Mouse (Mus musculus) lung, embryonic 15.5 days (tissue): ENCODE measurements at regions not wholly inside any gene's neighbourhood (a gene's known extent, or its start where the extent isn't known, plus 50 kb on each side); places are given as distances from the start of the nearest gene placed in this dataset.

Experiments used
- ATAC-seq: fragments of 200-750 bp; cut with Nextera tagmentation; 2 replicates; pipeline ENCODE4 v1.8.0; 2017; ENCODE audit warnings: moderate number of reproducible peaks, borderline replicate concordance; ENCODE audit not compliant: low FRiP score, low TSS enrichment; ENCODE audit errors: extremely low read depth
- H3K27ac ChIP-seq: fragments of 300-500 bp; sonication (generic); 2 replicates; pipeline ENCODE4 v1.5.1; 2015; ENCODE audit warnings: moderate library complexity, mild to moderate bottlenecking, inconsistent platforms
- H3K27me3 ChIP-seq: fragments of 300-500 bp; sonication (generic); 2 replicates; pipeline ENCODE4 v1.6.1; 2015; ENCODE audit warnings: inconsistent platforms
- H3K36me3 ChIP-seq: fragments of 300-500 bp; sonication (generic); 2 replicates; pipeline ENCODE4 v1.6.1; 2015; ENCODE audit warnings: inconsistent platforms
- H3K4me1 ChIP-seq: fragments of 300-500 bp; sonication (generic); 2 replicates; pipeline ENCODE4 v1.6.1; 2015; ENCODE audit warnings: inconsistent platforms
- H3K4me2 ChIP-seq: fragments of 300-500 bp; sonication (generic); 2 replicates; pipeline ENCODE4 v1.6.1; 2015; ENCODE audit warnings: inconsistent platforms, mild to moderate bottlenecking, moderate library complexity
- H3K4me3 ChIP-seq: fragments of 300-500 bp; sonication (generic); 2 replicates; pipeline ENCODE4 v1.5.1; 2015; ENCODE audit warnings: mild to moderate bottlenecking, inconsistent platforms
- H3K9ac ChIP-seq: fragments of 300-500 bp; sonication (generic); 2 replicates; pipeline ENCODE4 v1.6.1; 2015; ENCODE audit warnings: inconsistent platforms
- H3K9me3 ChIP-seq: fragments of 300-500 bp; sonication (generic); 2 replicates; pipeline ENCODE4 v1.6.1; 2016; ENCODE audit warnings: inconsistent platforms
- WGBS: fragments of 180-500 bp; shearing (Covaris S2); methylation state at CpG from one replicate; pipeline ENCODE4 v1.1.7; 2015; 5-methylcytosine and 5-hydroxymethylcytosine counted together

- WGBS: 62% methylated on average over 7 of the region's 7 CpGs
- no peaks in the 10 kb centered on the region for H3K9me3 ChIP-seq
- no peaks in the 10 kb centered on the region for H3K36me3 ChIP-seq
- H3K4me2 ChIP-seq: no peak overlapping the region
- no peaks in the 10 kb centered on the region for H3K27me3 ChIP-seq
- H3K4me1 ChIP-seq: no peaks in the 10 kb centered on the region
- H3K9ac ChIP-seq: no peak overlapping the region
- ATAC-seq: no peak
- H3K27ac ChIP-seq: no peak overlapping the region
- H3K4me3 ChIP-seq: no peak overlapping the region
Observed at GRCm38 (mm10) chr5:53412391-53413075, 53.4 kb upstream of the Rbpj start.

DNA sequence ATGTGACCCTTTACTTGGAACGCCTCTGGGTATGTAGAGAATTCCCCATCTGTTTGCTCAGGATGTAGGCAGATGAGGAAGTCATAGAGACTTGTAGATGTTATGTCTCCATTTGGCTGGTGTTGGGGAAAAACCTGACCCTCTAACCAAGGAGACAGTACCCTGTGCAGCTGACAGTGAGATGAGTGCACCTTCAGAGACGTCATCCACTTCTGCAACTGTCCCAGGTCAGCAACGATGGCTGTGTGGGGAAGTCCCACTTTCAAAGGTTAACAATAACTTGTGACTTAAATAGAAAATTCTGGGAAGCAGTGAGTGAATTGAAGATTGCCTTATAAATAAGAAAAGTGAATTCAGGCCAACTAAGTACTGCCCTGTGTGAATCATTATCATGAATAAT, 52.3 kb upstream of the Rbpj start:
- Histone ChIP-seq H3K4me2 (no peak overlapping the region), H3K27ac (no peak overlapping the region), H3K36me3 (no peaks in the 10 kb centered on the region), H3K4me3 (no peak overlapping the region), H3K9me3 (no peaks in the 10 kb centered on the region), H3K9ac (no peak overlapping the region), H3K27me3 (no peaks in the 10 kb centered on the region), H3K4me1 (no peaks in the 10 kb centered on the region)
- 66% methylated on average over 3 of the region's 3 CpGs for WGBS
- ATAC-seq: no peak

- no peak overlapping the region for H3K9ac ChIP-seq
- ATAC-seq: no peak
- H3K4me2 ChIP-seq: no peak overlapping the region
- no peak overlapping the region for H3K27ac ChIP-seq
- H3K27me3 ChIP-seq: no peaks in the 10 kb centered on the region
- no peaks in the 10 kb centered on the region for H3K4me1 ChIP-seq
- WGBS: 75% methylated on average over 2 of the region's 2 CpGs
- H3K4me3 ChIP-seq: no peak overlapping the region
- no peaks in the 10 kb centered on the region for H3K9me3 ChIP-seq
- H3K36me3 ChIP-seq: no peaks in the 10 kb centered on the region
Observed at GRCm38 (mm10) chr5:53415472-53415871, 50.5 kb upstream of the Rbpj start.
